Mouse (Mus musculus) intestine, embryonic 16.5 days (tissue): ENCODE measurements around the gene Iqgap2. TPM values are rescaled to one million over a fixed set of nuclear protein-coding genes. Genes with fewer than 3 reads are reported as not detected.

Experiments used
- ATAC-seq: fragments of 200-750 bp; cut with Nextera tagmentation; 2 replicates; pipeline ENCODE4 v1.8.0; 2017; ENCODE audit warnings: moderate TSS enrichment, moderate library complexity
- H3K27ac ChIP-seq: fragments of 300-500 bp; sonication (generic); 2 replicates; pipeline ENCODE4 v1.5.1; 2014; ENCODE audit warnings: mild to moderate bottlenecking, low read length
- H3K27me3 ChIP-seq: fragments of 300-500 bp; sonication (generic); replicated peaks from 2 replicates; pipeline ENCODE4 v1.6.1; 2014; ENCODE audit warnings: low read length, control low read depth, mixed read lengths; ENCODE audit not compliant: control insufficient read depth, insufficient read depth
- H3K36me3 ChIP-seq: fragments of 300-500 bp; sonication (generic); 2 replicates; pipeline ENCODE4 v1.6.1; 2014; ENCODE audit warnings: low read length, control low read depth; ENCODE audit not compliant: control insufficient read depth, insufficient read depth
- H3K4me1 ChIP-seq: fragments of 300-500 bp; sonication (generic); 2 replicates; pipeline ENCODE4 v1.6.1; 2014; ENCODE audit warnings: low read length, control low read depth, mixed read lengths; ENCODE audit not compliant: control insufficient read depth, insufficient read depth
- H3K4me2 ChIP-seq: fragments of 300-500 bp; sonication (generic); 2 replicates; pipeline ENCODE4 v1.6.1; 2014; ENCODE audit warnings: low read depth, low read length, control low read depth
- H3K4me3 ChIP-seq: fragments of 300-500 bp; sonication (generic); 2 replicates; pipeline ENCODE4 v1.5.1; 2014; ENCODE audit warnings: mild to moderate bottlenecking, low read length
- H3K9ac ChIP-seq: fragments of 300-500 bp; sonication (generic); 2 replicates; pipeline ENCODE4 v1.6.1; 2014; ENCODE audit warnings: low read depth, low read length
- H3K9me3 ChIP-seq: fragments of 300-500 bp; sonication (generic); 2 replicates; pipeline ENCODE4 v1.6.1; 2016; ENCODE audit warnings: low read length, control low read depth; ENCODE audit not compliant: control insufficient read depth
- WGBS: fragments of 180-500 bp; shearing (Covaris S2); extraction: QIAGEN DNeasy Blood & Tissue Kit; methylation state at CpG from one replicate; pipeline ENCODE4 v1.1.7; 2014; 5-methylcytosine and 5-hydroxymethylcytosine counted together
- polyA plus RNA-seq: library from polyadenylated mRNA; unstranded; fragments of >200 nt; fragmentation: Nextera tagmentation; extraction: Ambion mirVana; gene quantifications from 2 replicates; pipeline ENCODE4 v1.2.1, GENCODE M21; 2015

Gene Iqgap2
- polyA plus RNA-seq, 1 experiment from 2014 or later: 29.4 TPM

DNA sequence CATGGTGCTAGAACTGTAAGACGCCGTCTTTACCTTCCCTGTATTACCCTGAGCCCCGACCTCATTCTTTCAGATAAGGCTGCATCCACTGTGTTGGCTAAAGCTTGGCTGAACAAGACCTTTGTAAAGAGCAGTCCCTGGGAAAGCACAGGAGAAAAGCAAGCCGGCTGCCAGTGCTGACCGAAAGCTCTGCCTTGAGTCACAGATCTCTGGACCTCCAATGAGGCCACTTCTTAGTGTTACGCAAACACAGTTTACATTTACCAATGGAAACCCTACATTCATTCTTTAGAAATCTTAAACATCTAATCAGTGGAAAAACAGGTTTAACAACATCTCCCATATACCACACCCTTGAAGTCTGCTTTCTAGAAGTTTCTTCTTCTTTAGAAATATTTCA lies 186.1 kb downstream of the Iqgap2 start:
- H3K27ac ChIP-seq: no peak overlapping the region
- peak; percentile 77 for ATAC-seq
- 60% methylated on average over 6 of the region's 6 CpGs for WGBS

GRCm38 (mm10) chr13:95703376-95703775 lies 188.3 kb downstream of the Iqgap2 start:
- Histone ChIP-seq H3K9ac (no peak overlapping the region), H3K4me2 (no peak overlapping the region), H3K4me1 (peaks cover 5% of the 10 kb centered on the region; the same call in 1 of the 2 replicates), H3K27ac (no peak overlapping the region), H3K9me3 (no peaks in the 10 kb centered on the region), H3K36me3 (no peaks in the 10 kb centered on the region), H3K4me3 (no peak overlapping the region), H3K27me3 (no peaks in the 10 kb centered on the region)
- ATAC-seq: no peak
- WGBS: 68% methylated on average over 5 of the region's 5 CpGs

More for the DNA sequence above, 186.1 kb downstream of the Iqgap2 start:
- Histone ChIP-seq H3K9me3 (no peaks in the 10 kb centered on the region), H3K36me3 (no peaks in the 10 kb centered on the region), H3K4me1 (peaks cover 5% of the 10 kb centered on the region; the same call in 1 of the 2 replicates), H3K27me3 (no peaks in the 10 kb centered on the region), H3K9ac (no peak overlapping the region), H3K4me2 (no peak overlapping the region), H3K4me3 (no peak overlapping the region)

DNA sequence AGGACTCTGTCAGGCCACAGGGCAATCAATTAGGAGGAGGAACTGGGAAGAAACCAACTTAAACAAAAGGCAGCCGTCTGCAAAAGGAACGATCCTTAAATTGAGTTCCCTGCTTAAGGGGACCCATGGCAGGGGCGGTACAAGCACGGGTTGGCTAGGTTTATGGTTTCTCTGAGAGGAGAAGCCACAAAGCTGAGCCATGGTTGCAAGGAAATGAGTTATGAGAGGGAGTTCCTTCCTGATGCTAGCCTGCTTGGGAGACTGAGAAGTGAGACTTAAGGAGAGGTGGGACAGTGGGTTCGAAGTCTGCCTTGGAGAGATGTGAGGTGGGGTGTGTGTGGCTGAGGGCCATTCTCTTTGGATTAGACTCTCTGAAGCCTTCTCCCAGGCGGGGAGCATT lies 193.8 kb downstream of the Iqgap2 start:
- H3K27ac ChIP-seq: no peak overlapping the region
- H3K4me1 ChIP-seq: no peaks in the 10 kb centered on the region
- H3K27me3 ChIP-seq: no peaks in the 10 kb centered on the region
- ATAC-seq: no peak
- H3K9ac ChIP-seq: no peak overlapping the region
- WGBS: 40% methylated on average over 6 of the region's 6 CpGs
- no peaks in the 10 kb centered on the region for H3K36me3 ChIP-seq
- H3K4me3 ChIP-seq: no peak overlapping the region
- no peak overlapping the region for H3K4me2 ChIP-seq
- no peaks in the 10 kb centered on the region for H3K9me3 ChIP-seq

DNA sequence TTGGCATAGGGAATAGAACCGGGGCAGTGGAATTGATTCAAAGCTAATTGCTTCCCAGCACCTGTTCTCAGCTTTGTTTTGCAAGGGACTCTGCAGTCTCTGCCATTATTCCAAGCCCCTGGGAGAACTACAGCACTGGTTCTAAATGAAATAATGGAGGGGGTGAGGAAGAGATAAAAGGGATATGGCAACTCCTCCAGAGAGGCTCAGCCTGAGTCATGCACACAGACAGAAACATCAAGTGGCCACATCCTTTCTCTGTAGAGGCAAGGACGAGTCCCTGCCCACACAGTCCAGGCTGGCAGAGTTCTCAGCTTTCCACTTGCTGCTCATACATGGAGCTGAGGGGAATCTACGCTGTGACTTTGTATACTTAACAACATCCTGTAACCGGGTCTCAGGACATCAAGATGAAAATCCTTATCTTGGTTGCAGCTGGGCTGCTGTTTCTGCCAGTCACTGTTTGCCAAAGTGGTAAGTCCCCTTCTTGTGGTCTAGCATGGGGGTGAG lies 195.0 kb downstream of the Iqgap2 start, which contains the start of gene F2rl2:
TSS of gene F2rl2 (plus strand) at position 200 of the 510 bp plus-strand sequence.
- Histone ChIP-seq H3K9ac (no peak within 1 kb of the TSS), H3K27me3 (no peaks in the 10 kb centered on the region), H3K4me1 (no peaks in the 10 kb centered on the region), H3K4me3 (no peak within 1 kb of the TSS), H3K36me3 (no peaks in the 10 kb centered on the region), H3K4me2 (no peak within 1 kb of the TSS), H3K27ac (no peak within 1 kb of the TSS), H3K9me3 (no peaks in the 10 kb centered on the region)
- no peak for ATAC-seq
- 58% methylated on average over 4 of the region's 4 CpGs for WGBS

DNA sequence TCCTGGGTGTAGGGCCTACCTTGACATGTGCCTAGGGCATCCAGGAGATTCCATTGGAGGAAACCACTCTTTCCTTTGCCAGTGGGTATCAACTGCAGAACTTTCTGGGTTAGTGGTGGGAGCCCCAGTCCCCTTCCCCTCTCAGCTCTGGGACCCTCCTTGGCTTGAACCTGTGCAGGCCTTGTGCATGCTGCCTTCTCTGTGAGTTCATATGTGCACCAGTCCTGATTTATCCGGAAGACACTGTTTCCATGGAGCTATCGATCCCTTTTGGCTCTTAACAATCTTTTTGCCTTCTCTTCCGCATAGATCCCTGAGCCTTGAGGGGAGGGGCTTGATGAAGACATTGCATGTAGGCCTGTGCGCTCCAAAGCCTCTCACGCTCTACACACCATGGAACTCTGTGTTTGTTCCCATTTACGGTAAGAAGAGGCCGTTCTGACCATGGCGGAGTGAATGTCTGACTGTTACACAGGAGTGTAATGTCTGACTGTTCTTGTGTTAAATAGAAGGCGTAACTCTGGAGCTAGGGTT lies 195.5 kb downstream of the Iqgap2 start:
- H3K27me3 ChIP-seq: no peaks in the 10 kb centered on the region
- H3K36me3 ChIP-seq: no peaks in the 10 kb centered on the region
- no peaks in the 10 kb centered on the region for H3K9me3 ChIP-seq
- 93% methylated on average over 9 of the region's 9 CpGs for WGBS
- H3K4me2 ChIP-seq: no peak overlapping the region
- H3K4me1 ChIP-seq: no peaks in the 10 kb centered on the region
- ATAC-seq: no peak
- H3K27ac ChIP-seq: no peak overlapping the region
- no peak overlapping the region for H3K9ac ChIP-seq
- no peak overlapping the region for H3K4me3 ChIP-seq

- 77% methylated on average over 8 of the region's 8 CpGs for WGBS
- no peaks in the 10 kb centered on the region for H3K36me3 ChIP-seq
- no peaks in the 10 kb centered on the region for H3K27me3 ChIP-seq
- no peak for ATAC-seq
- H3K4me2 ChIP-seq: no peak overlapping the region
- H3K9me3 ChIP-seq: no peaks in the 10 kb centered on the region
- no peak overlapping the region for H3K27ac ChIP-seq
- H3K4me3 ChIP-seq: no peak overlapping the region
- H3K4me1 ChIP-seq: no peaks in the 10 kb centered on the region
- no peak overlapping the region for H3K9ac ChIP-seq
Observed at GRCm38 (mm10) chr13:95692201-95692600, 199.5 kb downstream of the Iqgap2 start.

GRCm38 (mm10) chr13:95688576-95688975 lies 203.1 kb downstream of the Iqgap2 start:
- Histone ChIP-seq H3K36me3 (no peaks in the 10 kb centered on the region), H3K4me1 (no peaks in the 10 kb centered on the region), H3K9ac (no peak overlapping the region), H3K4me2 (no peak overlapping the region), H3K27ac (no peak overlapping the region), H3K27me3 (no peaks in the 10 kb centered on the region), H3K9me3 (no peaks in the 10 kb centered on the region), H3K4me3 (no peak overlapping the region)
- WGBS: 90% methylated on average over 1 of the region's 1 CpGs
- ATAC-seq: no peak

GRCm38 (mm10) chr13:95685736-95686135 lies 206.0 kb downstream of the Iqgap2 start:
- 75% methylated on average over 5 of the region's 5 CpGs for WGBS

DNA sequence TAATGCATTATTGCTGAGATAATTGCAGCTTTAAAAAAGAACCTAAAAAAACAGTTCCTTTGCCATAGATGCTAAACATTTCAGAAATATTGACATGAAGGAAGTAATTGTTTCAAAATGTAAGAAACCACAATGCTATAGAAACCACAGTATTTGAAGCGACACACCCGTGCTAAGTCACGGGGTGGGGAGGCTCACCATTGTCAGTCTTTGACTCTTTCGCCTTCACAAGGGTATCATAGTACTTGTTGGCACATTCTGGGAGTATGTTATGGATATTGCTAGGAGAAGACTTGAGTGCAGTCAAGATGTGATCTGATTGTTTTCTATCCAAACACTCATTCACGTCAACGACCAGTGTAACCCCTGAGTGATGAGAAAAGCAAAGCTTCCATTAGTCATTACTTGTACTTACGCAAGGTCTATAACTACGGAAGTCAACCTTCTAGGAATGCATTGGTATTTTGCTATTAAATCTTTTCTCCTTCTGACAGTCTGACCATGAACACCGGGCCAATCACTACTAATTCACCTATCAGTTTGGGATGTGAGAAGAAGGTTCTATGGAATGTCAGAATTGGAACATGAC lies 207.0 kb downstream of the Iqgap2 start:
- 91% methylated on average over 9 of the region's 9 CpGs for WGBS
- Histone ChIP-seq H3K4me1 (no peaks in the 10 kb centered on the region), H3K9ac (no peak overlapping the region), H3K27ac (no peak overlapping the region), H3K4me3 (no peak overlapping the region), H3K9me3 (no peaks in the 10 kb centered on the region), H3K4me2 (no peak overlapping the region), H3K27me3 (no peaks in the 10 kb centered on the region), H3K36me3 (no peaks in the 10 kb centered on the region)
- ATAC-seq: no peak

More at GRCm38 (mm10) chr13:95685736-95686135, 206.0 kb downstream of the Iqgap2 start:
- Histone ChIP-seq H3K9ac (no peak overlapping the region), H3K9me3 (no peaks in the 10 kb centered on the region), H3K27ac (no peak overlapping the region), H3K4me2 (no peak overlapping the region), H3K36me3 (no peaks in the 10 kb centered on the region), H3K4me3 (no peak overlapping the region), H3K4me1 (no peaks in the 10 kb centered on the region), H3K27me3 (no peaks in the 10 kb centered on the region)
- ATAC-seq: no peak
